Mouse (Mus musculus) liver, embryonic 14.5 days (tissue): Measurements from ENCODE around the gene Agk.

Source experiments
- CTCF ChIP-seq: IDR thresholded peaks from 2 replicates; pipeline ENCODE4 v1.5.1; 2016; ENCODE audit warnings: antibody characterized with exemption, low read depth, control low read depth
- EP300 ChIP-seq: IDR thresholded peaks from 2 replicates; pipeline ENCODE4 v1.6.1; 2016; ENCODE audit warnings: antibody characterized with exemption, low read depth

DNA sequence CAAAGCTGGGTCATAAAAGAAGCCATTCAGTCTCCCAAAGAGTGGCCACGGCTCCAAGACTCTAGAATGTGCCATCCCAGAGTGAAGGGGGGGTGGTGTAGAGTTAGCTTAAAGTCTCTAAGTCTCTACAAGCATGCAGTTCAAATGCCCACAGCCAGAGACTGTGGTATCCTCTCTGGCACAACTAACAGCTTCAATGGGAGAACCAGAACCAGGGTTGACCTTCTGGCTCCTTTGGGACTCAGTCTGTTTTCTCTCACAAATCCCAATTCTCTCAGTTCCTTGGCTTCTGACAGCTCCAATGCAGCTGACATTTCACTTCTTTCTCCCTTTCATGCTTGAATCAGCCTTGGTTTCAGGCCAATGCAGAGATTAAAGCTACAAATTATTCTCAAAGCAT lies 98.0 kb downstream of the Agk start:
- no peak for TF ChIP-seq CTCF
- no peak for TF ChIP-seq EP300
